27 mouse cellular contexts compared by ENCODE assay signal in genomic region chr4:120683278-120683997, GRCm38 (mm10). TPM values are rescaled to one million over a fixed set of nuclear protein-coding genes. Genes with fewer than 3 reads are reported as not detected.
DNase-seq lines count a peak whose midpoint lies in the region; ATAC-seq and TF ChIP-seq lines count a peak whose summit lies in the region.
"Had no signal": no experiment of that assay in that cellular context is flagged by ENCODE, and none has a peak within 500 bp of the region (broad histone marks: within the 10 kb centered on the region; RNA-seq: fewer than 3 reads in every experiment).

No protein-coding gene starts in this region.

- TF ChIP-seq EP300 in liver, embryonic 14.5 days (IDR thresholded peaks at IDR 0.05; ENCODE audit: low read depth), result no peak

- peak overlapping the region; percentile 64 for H3K27ac ChIP-seq in liver, embryonic 14.5 days
- H3K27ac ChIP-seq: embryonic facial prominence, embryonic 10.5 days; embryonic facial prominence, embryonic 15.5 days; forebrain, embryonic 12.5 days; hindbrain, embryonic 10.5 days; hindbrain, embryonic 15.5 days; kidney, postnatal 0 days; midbrain, embryonic 13.5 days had no signal

- peak overlapping the region; percentile 6 to 24; a peak in 3 of 4 replicates for H3K4me3 ChIP-seq in liver, embryonic 14.5 days (ENCODE audit: insufficient read depth in 1 of 2, low read depth in 2 of 2, low read length in 2 of 2)
- H3K4me3 ChIP-seq: embryonic facial prominence, embryonic 10.5 days; embryonic facial prominence, embryonic 15.5 days; forebrain, embryonic 12.5 days; hindbrain, embryonic 10.5 days; hindbrain, embryonic 15.5 days; midbrain, embryonic 13.5 days had no signal

- H3K4me2 ChIP-seq in liver, embryonic 14.5 days (ENCODE audit: low read depth), result peak overlapping the region; percentile 42
- H3K4me2 ChIP-seq: embryonic facial prominence, embryonic 15.5 days; forebrain, embryonic 12.5 days; hindbrain, embryonic 15.5 days; lung, embryonic 14.5 days; midbrain, embryonic 13.5 days had no signal

- 21% methylated on average over 9 of the region's 9 CpGs for WGBS in liver, embryonic 14.5 days (ENCODE audit: insufficient replicate concordance)

- H3K9me3 ChIP-seq in liver, embryonic 14.5 days (ENCODE audit: control insufficient read depth, low read length), result no peaks in the 10 kb centered on the region
- H3K9me3 ChIP-seq: embryonic facial prominence, embryonic 10.5 days; embryonic facial prominence, embryonic 15.5 days; forebrain, embryonic 12.5 days; hindbrain, embryonic 10.5 days; hindbrain, embryonic 15.5 days; midbrain, embryonic 13.5 days had no signal

- no peaks in the 10 kb centered on the region for H3K36me3 ChIP-seq in liver, embryonic 14.5 days (replicated peaks; ENCODE audit: control insufficient read depth, insufficient read depth, low read depth)
- H3K36me3 ChIP-seq: embryonic facial prominence, embryonic 10.5 days; embryonic facial prominence, embryonic 15.5 days; forebrain, embryonic 12.5 days; hindbrain, embryonic 10.5 days; hindbrain, embryonic 15.5 days; midbrain, embryonic 13.5 days had no signal

- TF ChIP-seq CTCF in liver, embryonic 14.5 days (IDR thresholded peaks at IDR 0.05; ENCODE audit: low read depth), result no peak

- H3K27me3 ChIP-seq in liver, embryonic 14.5 days (ENCODE audit: control insufficient read depth, insufficient read depth, low read length), result no peaks in the 10 kb centered on the region
- H3K27me3 ChIP-seq: embryonic facial prominence, embryonic 15.5 days; hindbrain, embryonic 15.5 days had no signal

- peaks cover 23 to 44% of the 10 kb centered on the region in 2 experiments for H3K4me1 ChIP-seq in liver, embryonic 14.5 days (replicated peaks; ENCODE audit: control insufficient read depth in 2 of 2, insufficient read depth in 2 of 2, low read length in 1 of 2)
- H3K4me1 ChIP-seq: embryonic facial prominence, embryonic 15.5 days; forebrain, embryonic 12.5 days; hindbrain, embryonic 15.5 days; midbrain, embryonic 13.5 days had no signal

- peak; percentile 85 for ATAC-seq in liver, embryonic 14.5 days (ENCODE audit: insufficient read depth)
- no peak for ATAC-seq in monocyte, adult 5-6 weeks (replicated peaks; ENCODE audit: insufficient number of reproducible peaks, low FRiP score, low TSS enrichment, poor library complexity, severe bottlenecking)
- ATAC-seq: CD4-positive, CD25-positive, alpha-beta regulatory T cell, adult 4 months; forebrain, postnatal 0 days; midbrain, embryonic 13.5 days had no signal

- DNase-seq in retina, postnatal 1 day, result peak; percentile 23
- DNase-seq in retina, embryonic 14.5 days (ENCODE audit: low spot score), result no peak
- peak; percentile 69 for DNase-seq in c-Kit-positive CD71-positive TER-119-positive erythroid progenitor cells, embryonic 14.5 days (ENCODE audit: low spot score)
- peak in 1 of 3 experiments; percentile 75 for DNase-seq in liver, embryonic 14.5 days (ENCODE audit: low read depth in 3 of 3, low spot score in 3 of 3)
- DNase-seq in urinary bladder, postnatal 4 days (ENCODE audit: low spot score in 2 of 2), result no peak
- DNase-seq in T-cell, adult 2 months (ENCODE audit: low spot score), result no peak
- DNase-seq: adrenal gland, adult 8-10 months; cerebellum, adult 11-12 months; cerebellum, adult 9-11 months; forebrain, postnatal 0 days; heart, postnatal 14 days; kidney, adult 8-10 months; kidney, postnatal 4 days; left cerebral cortex, postnatal 4 days; lung, embryonic 14.5 days; right cerebral cortex, postnatal 25 days; thymus, adult 18-20 months; thymus, postnatal 25 days had no signal

- H3K9ac ChIP-seq in liver, embryonic 14.5 days (replicated peaks), result 0 out of 2 replicates have a peak overlapping the region, but pooled peaks have one; percentile 18
- H3K9ac ChIP-seq: embryonic facial prominence, embryonic 15.5 days; forebrain, embryonic 12.5 days; forebrain, postnatal 0 days; hindbrain, embryonic 15.5 days; lung, embryonic 14.5 days; midbrain, embryonic 13.5 days had no signal

RNA-seq across cellular contexts. Expression of gene Cited4, which starts 17.1 kb away (rescaled TPM):
- 79.1 and 109 TPM in 2 replicates for polyA plus RNA-seq in liver, embryonic 14.5 days (2012; rRNA removed)
- polyA plus RNA-seq in liver, embryonic 14.5 days (2014; fragmentation: Nextera tagmentation; extraction: Ambion mirVana), result 76.6 and 95.2 TPM in 2 replicates
- total RNA-seq in monocyte, adult 5-6 weeks (2017), result 2.3 to 15.8 TPM (median 14.1 TPM) in 3 replicates
- polyA plus RNA-seq: CD4-positive, CD25-positive, alpha-beta regulatory T cell, adult 4 months had no signal

Comparison
In these comparisons a context has a peak if more than half of its experiments do, and no peak if none do; other contexts are left out.
1. DNase-seq: peak in retina, postnatal 1 day (single experiment) and c-Kit-positive CD71-positive TER-119-positive erythroid progenitor cells, embryonic 14.5 days (single experiment); none in retina, embryonic 14.5 days (single experiment), urinary bladder, postnatal 4 days (0 of 2) and T-cell, adult 2 months (single experiment).